Mouse (Mus musculus) layer of hippocampus, adult 18-20 months (tissue): Measurements from ENCODE around the gene Mov10l1. TPM values are rescaled to one million over a fixed set of nuclear protein-coding genes. Genes with fewer than 3 reads are reported as not detected.
A peak's percentile ranks its signal among the peaks of the same experiment; 100 is the strongest.

Source experiments
- DNase-seq, 2 experiments: peaks; one replicate each; pipeline ENCODE4 v3.0.0; 2022; ENCODE audit warnings: low spot score in 2 of 2
- total RNA-seq, 2 experiments: library from RNA; stranded (reverse); gene quantifications; 2 replicates each; pipeline ENCODE4 v1.2.3; 2021

Gene Mov10l1
- total RNA-seq, 2 experiments from 2014 or later: not detected

DNA sequence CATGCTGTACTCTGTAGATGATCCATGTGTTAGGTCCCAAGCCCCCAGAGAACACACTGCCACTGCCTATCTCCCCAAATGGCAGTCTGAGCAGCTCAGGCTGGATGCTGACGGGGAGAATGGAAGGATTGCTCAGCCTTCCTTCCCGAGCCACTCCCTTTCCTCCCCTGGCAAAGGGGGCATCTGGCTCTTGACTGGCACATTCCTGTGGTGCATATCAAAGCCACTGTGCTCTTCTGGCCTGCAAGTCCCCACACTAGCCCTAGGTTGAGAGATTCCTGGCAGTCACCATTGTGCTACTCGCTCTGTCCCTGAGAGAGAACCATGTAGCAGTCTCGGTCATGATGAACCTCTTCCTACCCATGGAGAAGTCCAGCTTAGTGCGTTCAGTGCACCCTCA, 25.1 kb downstream of the Mov10l1 start:
- DNase-seq: no peak

DNA sequence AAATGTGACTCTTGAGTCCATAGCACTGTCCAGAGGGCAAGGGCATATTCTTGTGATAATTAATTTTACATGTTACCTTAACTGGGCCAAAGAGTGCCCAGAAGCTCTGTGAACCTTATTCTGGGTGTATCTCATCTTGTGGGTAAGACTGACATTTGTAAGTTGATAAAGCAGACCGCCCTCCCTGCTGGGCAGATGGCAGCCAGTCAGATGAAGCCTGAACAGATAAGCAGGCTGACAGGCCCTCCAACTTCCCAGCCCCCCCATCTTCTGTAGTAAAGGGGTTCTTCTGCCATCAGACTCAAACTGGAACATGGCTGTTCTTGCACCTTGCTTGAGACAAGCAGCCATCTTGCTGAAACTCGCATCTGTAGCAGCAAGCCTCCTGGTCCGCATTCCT, 34.0 kb downstream of the Mov10l1 start:
- DNase-seq: no peak

- DNase-seq: no peak
Measured at GRCm38 (mm10) chr15:89020085-89020484, 37.4 kb downstream of the Mov10l1 start.

DNA sequence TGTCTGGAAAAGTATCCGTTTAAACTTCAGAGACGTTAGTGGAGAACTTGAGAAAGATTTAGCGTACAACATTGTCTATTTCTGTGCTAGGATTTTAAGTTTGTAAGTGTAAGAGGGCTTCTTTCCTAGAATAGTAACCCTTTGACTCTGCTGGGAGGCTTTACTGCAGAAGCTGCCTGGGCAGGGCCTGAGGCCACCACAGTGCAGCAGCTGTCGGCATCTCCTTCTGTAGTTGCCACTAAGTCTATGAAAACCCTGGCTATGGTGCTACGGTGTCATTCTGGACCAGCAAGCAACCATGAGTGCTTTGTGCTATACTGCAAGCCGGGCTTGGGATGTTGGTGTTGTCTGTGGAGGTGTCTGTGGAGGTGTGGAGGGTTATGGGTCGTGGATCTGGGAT, 37.8 kb downstream of the Mov10l1 start:
- no peak for DNase-seq

DNA sequence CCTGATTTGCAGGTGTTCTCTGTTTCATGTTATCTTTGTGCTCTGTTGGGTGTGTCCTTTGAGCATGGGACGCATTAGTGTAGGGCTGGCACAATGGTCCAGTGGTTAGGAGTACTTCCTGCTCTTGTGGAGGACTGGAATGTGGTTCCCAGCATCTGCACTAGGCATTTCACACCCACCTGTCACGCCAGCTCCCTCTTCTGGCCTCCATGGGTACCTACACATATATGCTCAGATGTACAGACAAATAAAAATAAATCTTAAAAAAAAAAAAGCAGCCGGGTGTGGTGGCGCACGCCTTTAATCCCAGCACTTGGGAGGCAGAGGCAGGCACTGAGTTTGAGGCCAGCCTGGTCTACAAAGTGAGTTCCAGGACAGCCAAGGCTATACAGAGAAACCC, 61.7 kb downstream of the Mov10l1 start:
- no peak for DNase-seq

- DNase-seq: no peak
Measured at GRCm38 (mm10) chr15:89046356-89046755, 63.6 kb downstream of the Mov10l1 start.

GRCm38 (mm10) chr15:89054666-89055065, 72.0 kb downstream of the Mov10l1 start:
- no peak for DNase-seq

GRCm38 (mm10) chr15:89058736-89059135, 76.0 kb downstream of the Mov10l1 start:
- no peak for DNase-seq

- DNase-seq: no peak
Measured at GRCm38 (mm10) chr15:89059161-89059931, 76.6 kb downstream of the Mov10l1 start, which contains the start of gene Panx2. TSS of gene Panx2 (plus strand) at chr15:89059734.

- DNase-seq: no peak
Measured at GRCm38 (mm10) chr15:89060032-89060681, 77.4 kb downstream of the Mov10l1 start.

DNA sequence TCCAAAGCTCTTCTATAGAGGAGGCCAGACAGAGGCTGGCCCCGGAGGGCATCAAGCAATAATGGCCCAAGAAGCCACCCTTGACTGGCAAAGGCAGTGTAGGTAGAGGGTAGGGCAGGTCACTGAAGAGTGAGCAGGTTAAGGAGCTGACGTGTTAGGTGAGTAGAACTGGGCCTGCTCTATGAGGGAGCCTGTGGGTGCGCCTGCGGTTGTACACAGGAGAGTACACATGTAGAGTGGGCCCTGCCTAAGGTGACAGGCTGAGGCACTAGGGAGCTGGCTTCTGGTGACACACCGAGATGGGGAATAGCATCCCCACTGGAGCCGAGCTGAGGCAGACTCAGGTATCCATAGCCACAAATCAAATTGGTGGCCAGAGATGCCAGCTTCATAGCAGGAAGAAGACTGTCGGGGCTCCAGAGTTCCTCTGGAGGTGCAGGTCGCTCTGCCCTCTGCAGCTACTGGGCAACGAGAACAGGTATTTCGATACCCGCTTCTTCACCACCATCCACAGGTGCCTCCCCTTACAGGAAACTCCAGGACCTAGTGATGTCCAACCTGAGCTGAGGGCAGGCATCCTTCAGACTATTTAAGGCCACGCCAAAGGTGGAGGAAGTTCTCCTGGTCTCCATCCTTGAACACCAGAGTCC, 78.2 kb downstream of the Mov10l1 start:
- DNase-seq: no peak

DNA sequence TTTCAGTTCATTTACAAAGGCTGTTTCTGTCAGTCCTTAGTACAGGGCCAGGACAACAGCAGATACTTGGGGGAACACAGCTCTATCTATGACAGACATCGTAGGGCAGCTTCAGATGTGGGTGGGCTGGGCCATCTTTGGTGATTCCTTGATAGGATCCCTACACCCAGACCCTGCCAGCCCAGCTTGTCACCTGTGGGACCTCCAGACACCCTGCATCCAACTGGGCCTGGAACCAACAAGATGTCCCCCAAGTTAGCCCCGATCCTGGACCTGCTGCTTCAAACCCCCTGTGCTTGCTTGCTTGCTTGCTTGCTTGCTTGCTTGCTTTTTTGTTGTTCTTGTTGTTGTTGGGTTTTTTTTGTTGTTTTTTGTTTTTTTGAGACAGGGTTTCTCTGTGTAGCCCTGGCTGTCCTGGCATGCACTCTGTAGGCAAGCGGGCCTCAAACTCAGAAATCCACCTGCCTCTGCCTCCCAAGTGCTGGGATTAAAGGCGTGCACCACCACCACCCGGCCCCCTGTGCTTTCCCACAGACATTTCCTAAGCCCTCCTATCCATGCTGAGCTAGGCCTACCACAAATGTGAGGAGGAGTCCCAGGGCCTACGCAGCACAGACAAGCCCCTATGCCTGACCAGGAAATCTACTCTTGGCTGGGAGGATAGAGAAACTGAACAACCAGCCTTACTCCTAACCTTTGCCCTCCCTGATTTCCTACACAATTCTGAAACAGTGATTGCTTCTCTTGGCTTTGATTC, 79.2 kb downstream of the Mov10l1 start:
- DNase-seq: no peak

GRCm38 (mm10) chr15:89062518-89062910, 79.8 kb downstream of the Mov10l1 start:
- no peak for DNase-seq

GRCm38 (mm10) chr15:89063001-89063400, 80.3 kb downstream of the Mov10l1 start:
- DNase-seq: no peak

- DNase-seq: peak; percentile 86 to 95
Measured at GRCm38 (mm10) chr15:89063536-89063935, 80.8 kb downstream of the Mov10l1 start.

- DNase-seq: no peak
Measured at GRCm38 (mm10) chr15:89064891-89065290, 82.2 kb downstream of the Mov10l1 start.

GRCm38 (mm10) chr15:89067609-89068008, 84.9 kb downstream of the Mov10l1 start:
- no peak for DNase-seq

GRCm38 (mm10) chr15:89068226-89068625, 85.5 kb downstream of the Mov10l1 start:
- DNase-seq: no peak

- DNase-seq: peak in 1 of 2 experiments; percentile 70
Measured at GRCm38 (mm10) chr15:89069336-89069840, 86.7 kb downstream of the Mov10l1 start.

- DNase-seq: peak; percentile 69
Measured at GRCm38 (mm10) chr15:89070606-89071005, 87.9 kb downstream of the Mov10l1 start.

DNA sequence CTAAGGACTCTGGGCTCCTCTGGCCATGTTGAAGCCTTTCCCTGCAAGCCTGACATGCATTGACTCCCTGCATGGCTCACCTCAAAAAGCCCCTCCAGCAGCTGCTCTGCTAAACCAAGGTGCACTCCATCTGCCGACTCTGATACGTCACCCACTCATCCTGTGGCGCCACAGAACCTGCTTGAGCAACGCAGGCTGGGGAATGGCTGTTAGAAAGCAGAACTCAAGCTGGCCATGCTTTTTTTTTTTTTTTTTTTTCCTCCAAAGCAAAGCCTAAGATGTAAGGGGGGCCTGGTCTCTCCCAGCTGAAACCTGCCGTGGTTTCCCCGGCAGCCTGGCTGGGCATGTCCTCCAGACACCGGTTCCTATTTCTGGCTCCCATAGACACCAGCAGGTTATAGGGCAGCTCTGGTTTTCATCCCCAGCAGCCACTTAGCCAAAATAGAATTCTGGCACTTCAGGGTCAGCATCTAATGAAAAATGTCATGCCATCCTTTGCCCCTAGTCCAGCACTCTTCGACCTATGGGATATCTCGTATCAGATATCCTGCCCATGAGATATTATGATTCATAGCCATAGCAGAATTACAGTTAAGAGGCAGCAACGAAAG, 91.4 kb downstream of the Mov10l1 start:
- no peak for DNase-seq
